Mouse (Mus musculus) layer of hippocampus, adult 8-10 months (tissue): ENCODE data around the gene Rbm19. TPM values are rescaled to one million over a fixed set of nuclear protein-coding genes. Genes with fewer than 3 reads are reported as not detected.

ENCODE experiments used
- DNase-seq, 2 experiments: peaks; one replicate each; pipeline ENCODE4 v3.0.0; 2022; ENCODE audit warnings: low spot score in 2 of 2
- total RNA-seq, 4 experiments: library from RNA; stranded (reverse); gene quantifications; 2 replicates each; pipeline ENCODE4 v1.2.4; 2022

Gene Rbm19
- total RNA-seq, 4 experiments from 2014 or later = 20.0 to 26.3 (median 21.1) TPM

DNA sequence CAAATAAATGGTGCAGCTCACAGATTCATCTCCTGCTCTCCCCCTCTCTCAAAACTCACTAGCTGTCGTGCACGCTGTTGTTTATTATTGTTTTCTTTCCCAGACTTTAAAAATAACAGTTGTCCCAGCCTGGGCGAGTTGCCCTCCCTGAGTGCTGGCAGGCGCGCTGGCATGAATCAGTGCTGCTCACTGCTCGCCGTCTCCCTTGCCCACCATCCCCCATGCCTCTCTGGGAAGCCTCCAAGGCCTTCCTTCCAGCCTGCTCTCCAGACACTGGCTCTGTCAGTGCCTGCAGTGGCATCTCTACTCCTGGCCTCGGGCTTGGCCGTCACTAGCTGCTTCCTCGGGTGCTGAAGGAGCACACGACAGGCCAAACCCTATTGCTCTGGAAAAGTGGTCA, 48.2 kb downstream of the Rbm19 start:
- DNase-seq = peak; percentile 76 to 78

- DNase-seq = no peak
Observed at GRCm38 (mm10) chr5:120165061-120165942, 49.0 kb downstream of the Rbm19 start.

DNA sequence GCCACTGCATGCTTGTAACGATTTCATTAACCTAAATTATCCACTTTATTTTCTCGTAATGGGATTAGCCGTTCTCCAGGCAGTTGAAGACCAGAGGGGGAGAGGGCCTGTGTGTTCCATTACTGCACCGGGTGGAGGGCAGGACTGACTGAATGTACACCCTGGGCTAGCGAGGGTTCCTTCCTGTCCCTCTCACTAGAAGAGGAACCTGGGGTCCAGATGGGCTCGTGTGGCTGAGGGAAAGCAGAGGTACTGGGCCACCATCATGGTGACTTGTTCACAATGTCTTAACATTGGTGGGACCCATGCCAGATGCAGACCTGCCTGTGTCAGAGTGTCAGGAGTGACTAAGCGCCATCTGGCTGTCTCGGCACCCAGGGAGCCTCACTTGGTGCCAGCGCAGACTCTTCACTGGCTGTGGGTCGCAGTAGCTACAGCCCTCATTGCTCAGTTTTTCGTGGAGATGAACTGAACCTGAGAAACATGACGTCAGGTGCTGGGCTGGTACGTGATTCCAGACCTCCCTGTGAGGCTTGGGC, 51.6 kb downstream of the Rbm19 start:
- DNase-seq = no peak

GRCm38 (mm10) chr5:120171865-120172728, 55.8 kb downstream of the Rbm19 start:
- no peak for DNase-seq

DNA sequence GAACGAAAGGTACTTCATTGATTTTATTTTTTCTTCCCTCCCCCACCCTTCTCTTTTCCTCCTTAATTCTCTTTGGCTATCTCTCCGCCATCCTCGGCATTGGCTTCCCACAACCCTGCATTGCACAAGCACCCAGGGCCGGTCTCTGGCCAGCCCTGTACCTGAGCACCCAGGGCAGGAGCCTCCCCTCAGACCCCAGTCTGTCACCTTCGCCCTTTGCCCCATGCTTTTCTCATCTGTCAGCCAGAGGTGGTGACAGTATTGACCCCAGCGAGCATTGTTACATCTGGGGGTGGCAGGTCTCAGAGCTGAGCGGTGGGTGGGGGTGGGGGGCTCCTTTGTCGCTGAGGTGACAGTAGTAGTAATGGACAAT, 56.5 kb downstream of the Rbm19 start:
- DNase-seq = no peak

- no peak for DNase-seq
Observed at GRCm38 (mm10) chr5:120174317-120174716, 58.1 kb downstream of the Rbm19 start.

GRCm38 (mm10) chr5:120175217-120175616, 59.0 kb downstream of the Rbm19 start:
- DNase-seq = no peak

DNA sequence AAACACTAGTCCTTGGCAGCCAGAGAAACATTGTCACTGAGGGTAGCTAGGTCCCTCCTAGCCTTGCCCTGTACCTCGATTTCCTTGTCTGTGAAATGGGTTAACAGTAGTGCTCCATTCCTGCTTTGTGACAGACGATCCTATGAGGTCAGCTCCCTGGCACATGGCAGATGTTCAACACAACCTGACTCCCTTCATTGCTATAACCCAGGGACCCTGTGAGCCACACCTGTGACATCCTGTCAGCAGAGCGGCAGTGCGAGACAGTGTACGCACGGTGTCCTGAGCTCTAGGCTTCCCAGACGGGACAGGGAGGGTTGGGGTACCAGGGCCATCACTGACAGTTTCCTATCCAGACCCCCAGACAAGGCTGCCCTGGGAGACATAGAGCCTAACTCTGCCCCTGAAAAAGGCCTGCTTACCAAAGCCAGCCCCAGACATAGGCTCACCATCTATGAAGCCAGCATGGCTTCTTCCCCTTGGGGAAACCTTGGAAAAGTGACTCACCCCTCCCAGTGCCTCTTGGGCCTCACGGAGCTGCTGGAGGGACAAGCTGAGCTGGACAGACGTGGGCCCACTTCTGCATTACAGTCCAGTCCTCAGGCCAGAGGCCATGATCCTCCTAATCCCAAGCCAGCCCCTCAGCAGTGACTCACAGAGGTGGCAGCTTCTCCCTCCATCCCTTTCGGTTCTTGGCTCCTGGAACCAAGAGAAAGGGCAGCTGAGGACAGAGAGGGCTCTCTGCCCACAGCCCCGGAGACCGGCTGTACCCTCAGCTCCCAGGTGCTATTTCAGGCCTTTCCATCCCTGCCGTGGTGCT, 60.2 kb downstream of the Rbm19 start:
- DNase-seq = no peak

GRCm38 (mm10) chr5:120177066-120177340, 60.7 kb downstream of the Rbm19 start:
- DNase-seq = no peak

DNA sequence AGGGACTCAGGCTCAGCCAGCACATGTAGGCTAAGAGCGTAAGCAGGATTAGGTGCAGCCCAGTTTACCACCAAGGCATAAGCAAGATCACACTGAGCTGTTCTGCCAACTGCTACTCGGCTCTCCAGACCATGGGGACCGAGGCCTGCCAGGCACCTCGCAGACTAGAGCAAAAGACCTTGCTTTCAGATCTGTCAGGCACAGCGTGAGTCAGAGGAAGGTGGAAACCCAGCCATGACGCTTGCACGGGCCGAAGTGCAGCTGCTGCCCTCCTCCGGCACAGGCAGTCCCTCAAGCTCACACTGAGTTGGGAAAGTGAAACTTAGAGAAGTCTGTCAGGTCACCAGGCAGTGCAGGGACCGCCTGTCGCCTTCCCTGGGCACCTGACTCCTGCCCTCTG, 63.8 kb downstream of the Rbm19 start:
- no peak for DNase-seq

- DNase-seq = no peak
Observed at GRCm38 (mm10) chr5:120181384-120181783, 65.1 kb downstream of the Rbm19 start.

- DNase-seq = no peak
Observed at GRCm38 (mm10) chr5:120183321-120183720, 67.1 kb downstream of the Rbm19 start.

DNA sequence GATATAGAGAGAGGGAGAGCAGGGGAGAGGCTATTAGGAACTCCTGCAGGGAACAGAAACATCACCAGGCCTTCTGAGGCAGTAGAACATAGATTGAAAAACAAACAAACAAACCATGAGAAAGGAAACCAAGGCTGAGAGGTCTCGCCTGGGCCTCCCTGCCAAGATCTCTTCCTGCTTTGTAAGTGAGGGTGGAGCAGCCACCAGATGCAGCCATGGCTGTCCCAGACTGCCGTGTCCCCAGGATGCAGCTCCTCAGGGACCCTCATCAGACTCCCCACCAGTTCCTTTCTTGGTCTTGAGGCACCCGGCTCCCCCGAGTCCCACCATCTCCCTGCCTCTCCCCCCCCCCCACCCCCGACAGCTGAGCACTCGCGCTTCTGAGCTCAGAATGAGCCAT, 67.5 kb downstream of the Rbm19 start:
- no peak for DNase-seq

GRCm38 (mm10) chr5:120185949-120186348, 69.7 kb downstream of the Rbm19 start:
- DNase-seq = no peak

GRCm38 (mm10) chr5:120188541-120188940, 72.3 kb downstream of the Rbm19 start:
- no peak for DNase-seq

GRCm38 (mm10) chr5:120190001-120190582, 73.8 kb downstream of the Rbm19 start:
- no peak for DNase-seq

- no peak for DNase-seq
Observed at GRCm38 (mm10) chr5:120191620-120192019, 75.4 kb downstream of the Rbm19 start.

- DNase-seq = peak in 1 of 2 experiments; percentile 42
Observed at GRCm38 (mm10) chr5:120194309-120194941, 78.2 kb downstream of the Rbm19 start.

DNA sequence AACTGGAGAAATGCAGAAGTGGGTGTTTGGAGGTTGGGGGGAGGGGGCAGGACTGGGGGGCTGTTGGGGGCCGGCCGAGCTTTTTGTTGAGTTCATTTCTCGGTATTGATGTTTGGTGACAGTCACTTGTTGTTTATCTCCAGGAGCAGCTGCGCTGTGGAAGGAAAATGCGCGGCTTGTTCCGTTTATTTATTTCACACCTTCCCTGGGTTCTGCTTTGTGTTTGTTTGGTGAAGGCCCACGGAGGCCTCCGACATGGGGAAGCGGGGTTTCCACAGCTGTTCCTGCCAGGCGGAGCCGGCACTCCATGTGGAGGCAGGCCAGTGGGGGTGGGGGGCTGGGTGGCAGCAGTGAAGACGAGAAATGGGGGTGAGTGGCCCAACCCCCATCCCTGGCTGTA, 78.7 kb downstream of the Rbm19 start:
- DNase-seq = peak in 1 of 2 experiments; percentile 48

- no peak for DNase-seq
Observed at GRCm38 (mm10) chr5:120196879-120197278, 80.6 kb downstream of the Rbm19 start.
